Mouse (Mus musculus): ENCODE measurements around the gene S100a6. TPM values are rescaled to one million over a fixed set of nuclear protein-coding genes. Genes with fewer than 3 reads are reported as not detected.

S100a6 gene
- polyA plus RNA-seq, 2 experiments = 108 to 233 TPM

DNA sequence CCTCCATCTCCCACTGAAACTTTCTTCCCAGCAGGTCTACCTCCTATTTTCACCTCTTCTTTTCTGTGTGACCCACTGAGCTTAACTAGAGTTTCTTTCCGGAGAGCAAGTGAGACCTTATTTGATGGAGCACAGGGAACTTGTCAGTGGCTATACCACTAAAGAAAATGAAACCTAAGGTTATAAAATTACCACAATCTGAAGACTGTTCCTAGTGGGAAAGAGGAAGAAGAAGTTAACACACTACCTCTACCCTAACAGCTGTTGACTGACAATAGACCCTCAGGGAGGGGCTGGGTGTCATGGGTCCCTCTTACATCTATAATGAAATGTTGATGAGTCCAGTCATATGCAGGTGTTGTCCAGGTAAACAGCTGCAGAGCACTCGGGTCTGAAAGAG lies 19.3 kb downstream of the S100a6 start:
- no peak for TF ChIP-seq POLR2A (IDR thresholded peaks at IDR 0.05; ENCODE audit: borderline replicate concordance, extremely low read depth, insufficient read depth, insufficient read length)
- H3K4me1 ChIP-seq (ENCODE audit: control insufficient read depth, insufficient read depth, low read length) = no peaks in the 10 kb centered on the region
- H3K4me2 ChIP-seq (replicated peaks; ENCODE audit: low read depth, low read length, severe bottlenecking) = no peak overlapping the region
- DNase-seq (ENCODE audit: low spot score) = no peak
- no peak overlapping the region for H3K9ac ChIP-seq (ENCODE audit: low read depth, low read length, severe bottlenecking)
- no peak overlapping the region for H3K4me3 ChIP-seq (replicated peaks; ENCODE audit: low read length)
- no peaks in the 10 kb centered on the region for H3K9me3 ChIP-seq (ENCODE audit: control insufficient read depth, low read length)
- no peaks in the 10 kb centered on the region for H3K36me3 ChIP-seq (ENCODE audit: control insufficient read depth, insufficient read depth, low read length)
- WGBS = 82% methylated on average over 2 of the region's 2 CpGs
- no peak for ATAC-seq (ENCODE audit: low FRiP score, low read depth)
- no peak overlapping the region for H3K27ac ChIP-seq (replicated peaks; ENCODE audit: low read depth, low read length)
- H3K27me3 ChIP-seq (ENCODE audit: control insufficient read depth, insufficient read depth, low read length) = no peaks in the 10 kb centered on the region

DNA sequence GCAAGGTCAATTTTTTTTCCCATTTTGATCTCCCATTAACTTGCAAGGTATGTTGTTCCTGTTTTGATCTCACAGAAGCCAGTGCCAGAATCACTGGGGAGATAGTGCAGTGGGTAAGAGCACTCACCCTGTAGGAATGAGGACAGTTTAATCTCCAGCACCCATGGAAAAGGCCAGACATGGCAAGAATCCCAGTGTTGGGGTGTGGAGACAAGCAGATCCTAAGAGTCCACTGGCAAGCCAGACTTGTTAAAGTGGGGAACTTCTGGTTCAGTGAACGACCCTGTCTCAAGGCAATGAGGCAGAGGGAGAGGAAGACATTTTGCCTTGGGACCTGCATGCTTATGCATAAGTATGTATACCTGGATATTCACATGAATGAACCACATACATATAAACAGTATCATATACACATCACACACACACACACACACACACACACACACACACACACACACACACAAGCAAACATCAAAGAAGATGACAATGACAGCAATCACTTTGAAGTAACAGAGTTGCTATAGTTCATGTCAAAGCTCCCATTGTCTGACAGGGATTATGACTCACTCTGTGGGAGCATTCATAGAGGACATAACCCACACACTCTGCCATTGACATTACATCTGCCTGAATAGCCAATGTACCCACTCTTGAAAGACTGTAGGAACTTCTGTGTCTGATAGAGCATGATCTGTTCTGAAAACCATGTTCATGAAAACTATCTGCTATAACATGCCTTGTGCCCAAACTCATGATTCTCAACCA lies 26.0 kb downstream of the S100a6 start:
- Histone ChIP-seq H3K27me3 (ENCODE audit: control insufficient read depth, insufficient read depth, low read length) (no peaks in the 10 kb centered on the region), H3K9ac (ENCODE audit: low read depth, low read length, severe bottlenecking) (no peak overlapping the region), H3K4me1 (ENCODE audit: control insufficient read depth, insufficient read depth, low read length) (no peaks in the 10 kb centered on the region), H3K9me3 (ENCODE audit: control insufficient read depth, low read length) (no peaks in the 10 kb centered on the region), H3K36me3 (ENCODE audit: control insufficient read depth, insufficient read depth, low read length) (no peaks in the 10 kb centered on the region), H3K4me2 (replicated peaks; ENCODE audit: low read depth, low read length, severe bottlenecking) (no peak overlapping the region), H3K27ac (replicated peaks; ENCODE audit: low read depth, low read length) (no peak overlapping the region), H3K4me3 (replicated peaks; ENCODE audit: low read length) (no peak overlapping the region)
- no peak for TF ChIP-seq POLR2A (IDR thresholded peaks at IDR 0.05; ENCODE audit: borderline replicate concordance, extremely low read depth, insufficient read depth, insufficient read length)
- DNase-seq (ENCODE audit: low spot score) (no peak), ATAC-seq (ENCODE audit: low FRiP score, low read depth) (no peak)
- WGBS = 79% methylated on average over 1 of the region's 1 CpGs

DNA sequence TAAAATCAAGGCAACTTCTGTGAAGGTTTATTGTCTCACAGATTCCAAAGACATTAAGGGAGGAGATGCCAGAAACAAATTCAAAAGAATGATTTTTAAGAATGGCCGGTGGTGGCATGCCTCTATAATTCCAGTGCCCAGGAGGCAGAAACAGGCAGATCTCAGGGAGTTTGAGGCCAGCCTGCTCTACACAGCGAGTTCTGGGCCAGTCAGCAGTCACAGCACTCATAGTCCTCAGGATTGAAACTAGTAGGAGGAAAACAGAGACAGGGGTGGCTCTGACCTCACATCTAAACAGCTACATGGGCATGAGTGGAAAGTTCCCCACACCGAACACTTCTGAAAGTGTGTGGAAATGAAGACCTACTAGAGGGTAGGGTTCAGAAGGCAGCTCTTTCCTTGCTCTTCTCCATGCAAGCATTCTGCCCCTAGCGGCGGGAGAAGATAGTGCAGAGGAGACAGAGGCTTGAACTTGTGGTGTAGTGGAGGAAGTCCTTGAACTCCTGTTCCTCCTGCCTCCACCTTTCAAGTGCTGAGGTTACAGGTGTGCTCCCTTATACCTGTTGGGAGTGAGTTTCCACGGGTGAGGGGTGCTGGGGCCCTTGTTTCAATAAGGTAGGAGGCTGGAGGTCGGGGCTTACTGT lies 27.0 kb downstream of the S100a6 start:
- TF ChIP-seq POLR2A (IDR thresholded peaks at IDR 0.05; ENCODE audit: borderline replicate concordance, extremely low read depth, insufficient read depth, insufficient read length) = no peak
- no peaks in the 10 kb centered on the region for H3K27me3 ChIP-seq (ENCODE audit: control insufficient read depth, insufficient read depth, low read length)
- no peak for DNase-seq (ENCODE audit: low spot score)
- H3K4me3 ChIP-seq (replicated peaks; ENCODE audit: low read length) = no peak overlapping the region
- H3K36me3 ChIP-seq (ENCODE audit: control insufficient read depth, insufficient read depth, low read length) = no peaks in the 10 kb centered on the region
- no peak for ATAC-seq (ENCODE audit: low FRiP score, low read depth)
- H3K4me2 ChIP-seq (replicated peaks; ENCODE audit: low read depth, low read length, severe bottlenecking) = no peak overlapping the region
- no peaks in the 10 kb centered on the region for H3K9me3 ChIP-seq (ENCODE audit: control insufficient read depth, low read length)
- 47% methylated on average over 7 of the region's 7 CpGs for WGBS
- H3K4me1 ChIP-seq (ENCODE audit: control insufficient read depth, insufficient read depth, low read length) = no peaks in the 10 kb centered on the region
- no peak overlapping the region for H3K27ac ChIP-seq (replicated peaks; ENCODE audit: low read depth, low read length)
- H3K9ac ChIP-seq (ENCODE audit: low read depth, low read length, severe bottlenecking) = no peak overlapping the region

DNA sequence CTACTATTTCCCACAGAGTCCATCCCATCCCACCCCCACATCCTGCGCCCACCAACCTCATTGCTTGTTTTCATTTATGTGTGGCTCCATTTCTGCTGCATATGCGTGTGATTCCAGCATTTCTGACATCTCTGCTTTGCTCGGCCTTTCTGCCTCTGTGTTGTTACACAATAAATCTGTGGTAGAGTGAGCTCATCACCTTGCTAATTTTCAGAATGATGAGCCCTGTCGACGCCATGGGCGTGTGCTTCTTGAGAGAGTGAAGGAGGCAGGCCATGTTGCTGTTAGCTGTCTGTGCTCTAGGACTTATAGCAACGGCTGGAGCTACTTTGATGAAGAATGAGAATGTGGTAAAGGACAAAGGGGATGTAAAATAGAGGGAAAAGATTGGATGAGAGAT lies 28.3 kb downstream of the S100a6 start:
- Histone ChIP-seq H3K4me3 (replicated peaks; ENCODE audit: low read length) (no peak overlapping the region), H3K9ac (ENCODE audit: low read depth, low read length, severe bottlenecking) (no peak overlapping the region), H3K27me3 (ENCODE audit: control insufficient read depth, insufficient read depth, low read length) (no peaks in the 10 kb centered on the region), H3K9me3 (ENCODE audit: control insufficient read depth, low read length) (no peaks in the 10 kb centered on the region), H3K36me3 (ENCODE audit: control insufficient read depth, insufficient read depth, low read length) (no peaks in the 10 kb centered on the region), H3K4me2 (replicated peaks; ENCODE audit: low read depth, low read length, severe bottlenecking) (no peak overlapping the region), H3K4me1 (ENCODE audit: control insufficient read depth, insufficient read depth, low read length) (no peaks in the 10 kb centered on the region), H3K27ac (replicated peaks; ENCODE audit: low read depth, low read length) (no peak overlapping the region)
- WGBS = 84% methylated on average over 7 of the region's 7 CpGs
- ATAC-seq (ENCODE audit: low FRiP score, low read depth) (no peak), DNase-seq (ENCODE audit: low spot score) (no peak)
- no peak for TF ChIP-seq POLR2A (IDR thresholded peaks at IDR 0.05; ENCODE audit: borderline replicate concordance, extremely low read depth, insufficient read depth, insufficient read length)

DNA sequence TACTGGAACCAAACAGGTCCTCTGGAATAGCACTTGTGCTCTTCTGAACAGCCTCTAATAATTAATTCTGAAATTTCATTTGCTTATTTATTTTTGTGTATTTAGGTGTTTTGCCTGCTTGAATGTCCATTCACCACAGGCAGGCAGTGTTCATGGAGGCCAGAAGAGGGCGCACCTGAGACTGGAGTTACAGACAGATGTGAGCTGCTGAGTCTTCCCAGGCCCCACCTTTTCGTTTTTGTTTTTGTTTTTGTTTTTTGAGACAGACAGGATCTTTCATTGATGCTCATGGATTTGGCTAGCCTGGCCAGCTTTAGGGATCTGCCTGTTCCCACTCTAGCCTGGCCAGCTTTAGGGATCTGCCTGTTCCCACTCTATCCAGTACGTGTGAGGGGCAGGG lies 31.5 kb downstream of the S100a6 start:
- Histone ChIP-seq H3K4me2 (replicated peaks; ENCODE audit: low read depth, low read length, severe bottlenecking) (no peak overlapping the region), H3K27me3 (ENCODE audit: control insufficient read depth, insufficient read depth, low read length) (no peaks in the 10 kb centered on the region), H3K9me3 (ENCODE audit: control insufficient read depth, low read length) (no peaks in the 10 kb centered on the region), H3K4me3 (replicated peaks; ENCODE audit: low read length) (no peak overlapping the region), H3K4me1 (ENCODE audit: control insufficient read depth, insufficient read depth, low read length) (no peaks in the 10 kb centered on the region), H3K36me3 (ENCODE audit: control insufficient read depth, insufficient read depth, low read length) (no peaks in the 10 kb centered on the region), H3K27ac (replicated peaks; ENCODE audit: low read depth, low read length) (no peak overlapping the region), H3K9ac (ENCODE audit: low read depth, low read length, severe bottlenecking) (no peak overlapping the region)
- DNase-seq (ENCODE audit: low spot score) (no peak), ATAC-seq (ENCODE audit: low FRiP score, low read depth) (no peak)
- no peak for TF ChIP-seq POLR2A (IDR thresholded peaks at IDR 0.05; ENCODE audit: borderline replicate concordance, extremely low read depth, insufficient read depth, insufficient read length)
- WGBS = 45% methylated on average over 3 of the region's 3 CpGs

Data from limb, embryonic 14.5 days (tissue).